Mouse (Mus musculus): ENCODE measurements around the gene Arhgap25. TPM values are rescaled to one million over a fixed set of nuclear protein-coding genes. Genes with fewer than 3 reads are reported as not detected.

The Arhgap25 gene
- polyA plus RNA-seq, 1 experiment from 2014 or later = 4.4 TPM

DNA sequence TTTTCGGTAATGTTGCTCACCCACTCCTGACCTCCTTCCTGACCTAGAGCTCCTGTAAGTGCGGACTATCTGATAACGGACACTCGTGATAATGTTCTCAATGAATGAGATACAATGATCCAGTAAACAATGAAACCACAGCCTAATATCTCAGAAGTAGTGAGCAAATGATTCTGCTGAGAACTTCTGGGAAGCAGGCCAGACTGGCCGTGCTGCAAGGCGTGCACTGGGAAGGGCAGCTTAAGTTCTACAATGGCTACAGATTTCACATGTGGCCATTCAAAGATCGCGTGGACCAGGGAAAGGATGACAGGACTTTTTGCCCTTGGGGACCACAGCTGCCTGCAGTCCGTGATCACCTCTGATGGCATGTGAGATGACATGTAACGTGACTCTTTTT, 64.7 kb downstream of the Arhgap25 start:
- Histone ChIP-seq H3K4me2 (replicated peaks) (no peak overlapping the region), H3K9me3 (no peaks in the 10 kb centered on the region), H3K4me3 (no peak overlapping the region), H3K27me3 (no peaks in the 10 kb centered on the region), H3K36me3 (no peaks in the 10 kb centered on the region), H3K4me1 (no peaks in the 10 kb centered on the region), H3K27ac (no peak overlapping the region), H3K9ac (no peak overlapping the region)
- ATAC-seq (ENCODE audit: insufficient number of reproducible peaks, insufficient read depth, low FRiP score, low TSS enrichment) = no peak
- 89% methylated on average over 10 of the region's 10 CpGs for WGBS

DNA sequence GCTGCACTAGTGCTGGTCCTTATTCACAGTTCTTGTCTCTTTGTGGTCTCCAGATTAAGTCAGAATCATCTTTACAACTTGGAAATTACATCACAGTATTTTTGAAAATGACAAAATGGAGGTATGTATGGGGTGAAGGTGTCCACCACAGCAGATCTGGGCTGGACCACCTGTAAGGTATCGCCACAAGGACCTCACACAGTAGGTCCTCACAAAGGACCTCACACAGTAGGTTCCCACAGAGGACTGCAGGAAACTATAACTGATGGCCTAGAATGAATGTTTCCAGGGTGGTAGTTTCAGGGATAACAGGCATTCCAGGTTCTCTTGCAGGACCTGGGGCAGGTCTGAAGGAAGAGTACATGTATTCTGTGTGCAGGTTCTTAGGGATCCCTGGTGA, 65.7 kb downstream of the Arhgap25 start:
- no peaks in the 10 kb centered on the region for H3K27me3 ChIP-seq

DNA sequence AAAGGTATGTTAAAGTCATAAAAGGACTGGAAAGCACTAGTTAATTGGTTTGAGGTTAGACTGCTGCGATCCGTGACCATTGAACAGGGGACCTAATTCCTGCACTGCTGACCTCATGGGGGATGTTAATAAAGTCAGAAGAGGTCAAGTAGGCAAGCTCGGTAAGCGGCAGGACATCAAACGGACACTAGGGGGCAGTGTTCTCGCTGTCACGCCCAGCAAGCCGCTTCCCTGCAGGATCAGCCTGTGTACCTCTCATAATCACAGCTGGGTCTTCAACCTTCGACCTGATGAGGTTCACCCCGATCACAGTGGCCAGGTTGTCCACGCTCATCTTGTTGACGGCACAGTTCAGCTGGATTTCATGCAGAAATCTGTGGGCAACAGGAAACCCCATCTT, 66.8 kb downstream of the Arhgap25 start:
- Histone ChIP-seq H3K9ac (no peak overlapping the region), H3K27me3 (no peaks in the 10 kb centered on the region), H3K4me3 (no peak overlapping the region), H3K36me3 (no peaks in the 10 kb centered on the region), H3K4me1 (no peaks in the 10 kb centered on the region), H3K4me2 (replicated peaks) (peak overlapping the region; percentile 29), H3K9me3 (no peaks in the 10 kb centered on the region), H3K27ac (no peak overlapping the region)
- ATAC-seq (ENCODE audit: insufficient number of reproducible peaks, insufficient read depth, low FRiP score, low TSS enrichment) = no peak
- 6% methylated on average over 12 of the region's 12 CpGs for WGBS

More for the DNA sequence above, 65.7 kb downstream of the Arhgap25 start:
- H3K36me3 ChIP-seq = no peaks in the 10 kb centered on the region
- H3K4me2 ChIP-seq (replicated peaks) = no peak overlapping the region
- no peak overlapping the region for H3K4me3 ChIP-seq
- no peaks in the 10 kb centered on the region for H3K9me3 ChIP-seq
- WGBS = 86% methylated on average over 1 of the region's 1 CpGs
- no peak overlapping the region for H3K9ac ChIP-seq
- no peak for ATAC-seq (ENCODE audit: insufficient number of reproducible peaks, insufficient read depth, low FRiP score, low TSS enrichment)
- H3K4me1 ChIP-seq = no peaks in the 10 kb centered on the region
- no peak overlapping the region for H3K27ac ChIP-seq

- no peak for ATAC-seq (ENCODE audit: insufficient number of reproducible peaks, insufficient read depth, low FRiP score, low TSS enrichment)
- no peak overlapping the region for H3K27ac ChIP-seq
- H3K27me3 ChIP-seq = no peaks in the 10 kb centered on the region
- H3K4me1 ChIP-seq = no peaks in the 10 kb centered on the region
- 68% methylated on average over 6 of the region's 6 CpGs for WGBS
- H3K4me2 ChIP-seq (replicated peaks) = no peak overlapping the region
- H3K9ac ChIP-seq = no peak overlapping the region
- H3K4me3 ChIP-seq = no peak overlapping the region
- no peaks in the 10 kb centered on the region for H3K36me3 ChIP-seq
- H3K9me3 ChIP-seq = no peaks in the 10 kb centered on the region
These were observed 77.6 kb downstream of the Arhgap25 start for GRCm38 (mm10) chr6:87455507-87455906.

DNA sequence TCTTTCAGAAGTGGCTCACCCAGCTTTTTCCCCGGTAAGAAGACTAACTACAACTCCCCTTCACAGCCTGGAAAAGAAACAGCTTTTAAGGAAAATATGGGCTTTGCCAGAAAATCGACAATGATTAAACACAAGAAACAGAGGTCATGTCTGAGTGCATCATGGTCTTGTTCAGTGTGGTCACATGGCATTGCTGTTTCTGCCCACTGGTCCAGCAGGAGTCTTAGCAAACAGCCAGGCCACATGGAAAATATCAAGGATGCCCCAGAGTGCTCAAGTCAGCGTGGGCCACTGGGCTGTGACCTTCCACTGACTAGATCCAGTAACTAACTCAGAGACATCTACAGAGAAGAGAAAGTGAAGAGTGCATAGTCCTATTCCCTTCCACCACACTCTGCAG, 81.3 kb downstream of the Arhgap25 start:
- H3K9ac ChIP-seq = no peak overlapping the region
- H3K4me2 ChIP-seq (replicated peaks) = no peak overlapping the region
- ATAC-seq (ENCODE audit: insufficient number of reproducible peaks, insufficient read depth, low FRiP score, low TSS enrichment) = no peak
- H3K27me3 ChIP-seq = no peaks in the 10 kb centered on the region
- 68% methylated on average over 3 of the region's 3 CpGs for WGBS
- H3K27ac ChIP-seq = no peak overlapping the region
- H3K4me3 ChIP-seq = no peak overlapping the region
- H3K4me1 ChIP-seq = no peaks in the 10 kb centered on the region
- H3K9me3 ChIP-seq = no peaks in the 10 kb centered on the region
- no peaks in the 10 kb centered on the region for H3K36me3 ChIP-seq

GRCm38 (mm10) chr6:87451016-87451415, 82.0 kb downstream of the Arhgap25 start:
- no peak overlapping the region for H3K4me3 ChIP-seq
- no peak for ATAC-seq (ENCODE audit: insufficient number of reproducible peaks, insufficient read depth, low FRiP score, low TSS enrichment)
- no peaks in the 10 kb centered on the region for H3K27me3 ChIP-seq
- H3K9me3 ChIP-seq = no peaks in the 10 kb centered on the region
- H3K36me3 ChIP-seq = no peaks in the 10 kb centered on the region
- H3K4me2 ChIP-seq (replicated peaks) = no peak overlapping the region
- no peaks in the 10 kb centered on the region for H3K4me1 ChIP-seq
- 60% methylated on average over 3 of the region's 3 CpGs for WGBS
- H3K9ac ChIP-seq = no peak overlapping the region
- H3K27ac ChIP-seq = no peak overlapping the region

- Histone ChIP-seq H3K4me3 (no peak overlapping the region), H3K4me1 (no peaks in the 10 kb centered on the region)
- WGBS = 83% methylated on average over 3 of the region's 3 CpGs
These were observed 83.5 kb downstream of the Arhgap25 start for GRCm38 (mm10) chr6:87449534-87449933.

GRCm38 (mm10) chr6:87447217-87447616, 85.8 kb downstream of the Arhgap25 start:
- H3K4me2 ChIP-seq (replicated peaks) = no peak overlapping the region
- no peaks in the 10 kb centered on the region for H3K4me1 ChIP-seq
- H3K9ac ChIP-seq = no peak overlapping the region
- no peaks in the 10 kb centered on the region for H3K27me3 ChIP-seq
- no peaks in the 10 kb centered on the region for H3K9me3 ChIP-seq
- ATAC-seq (ENCODE audit: insufficient number of reproducible peaks, insufficient read depth, low FRiP score, low TSS enrichment) = no peak
- H3K4me3 ChIP-seq = no peak overlapping the region
- no peak overlapping the region for H3K27ac ChIP-seq
- 89% methylated on average over 4 of the region's 4 CpGs for WGBS
- H3K36me3 ChIP-seq = no peaks in the 10 kb centered on the region

More at GRCm38 (mm10) chr6:87449534-87449933, 83.5 kb downstream of the Arhgap25 start:
- no peaks in the 10 kb centered on the region for H3K9me3 ChIP-seq
- H3K36me3 ChIP-seq = no peaks in the 10 kb centered on the region
- no peak overlapping the region for H3K4me2 ChIP-seq (replicated peaks)
- H3K27ac ChIP-seq = no peak overlapping the region
- no peak overlapping the region for H3K9ac ChIP-seq
- no peaks in the 10 kb centered on the region for H3K27me3 ChIP-seq
- ATAC-seq (ENCODE audit: insufficient number of reproducible peaks, insufficient read depth, low FRiP score, low TSS enrichment) = no peak

- no peaks in the 10 kb centered on the region for H3K4me1 ChIP-seq
- H3K4me2 ChIP-seq (replicated peaks) = no peak overlapping the region
- no peak overlapping the region for H3K9ac ChIP-seq
- 85% methylated on average over 7 of the region's 7 CpGs for WGBS
- H3K9me3 ChIP-seq = no peaks in the 10 kb centered on the region
- H3K36me3 ChIP-seq = no peaks in the 10 kb centered on the region
- H3K27me3 ChIP-seq = no peaks in the 10 kb centered on the region
- ATAC-seq (ENCODE audit: insufficient number of reproducible peaks, insufficient read depth, low FRiP score, low TSS enrichment) = no peak
- H3K4me3 ChIP-seq = no peak overlapping the region
- H3K27ac ChIP-seq = no peak overlapping the region
These were observed 87.8 kb downstream of the Arhgap25 start for GRCm38 (mm10) chr6:87445222-87445621.

- WGBS = 89% methylated on average over 11 of the region's 11 CpGs
- ATAC-seq (ENCODE audit: insufficient number of reproducible peaks, insufficient read depth, low FRiP score, low TSS enrichment) = no peak
- H3K4me1 ChIP-seq = no peaks in the 10 kb centered on the region
These were observed 89.8 kb downstream of the Arhgap25 start for GRCm38 (mm10) chr6:87443253-87443652.

DNA sequence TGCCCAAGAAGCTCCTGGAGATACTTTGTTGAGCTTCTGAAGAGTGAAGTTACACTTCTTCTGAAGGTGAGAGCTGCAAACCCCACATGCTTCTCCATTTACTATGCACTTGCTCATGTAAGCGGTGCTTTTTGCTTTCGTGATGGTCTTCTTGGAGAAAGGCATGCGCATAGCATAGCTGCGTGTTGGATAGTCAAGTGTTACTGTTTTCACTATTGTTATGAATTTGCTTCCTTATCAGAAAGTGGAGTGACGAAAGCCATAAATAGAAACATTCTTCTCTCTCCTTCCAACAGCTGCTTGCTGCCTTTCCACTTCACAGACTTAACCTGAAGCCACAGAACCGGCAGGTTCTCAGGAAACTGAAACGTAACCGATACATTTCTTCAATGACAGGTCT, 96.3 kb downstream of the Arhgap25 start:
- H3K27ac ChIP-seq = no peak overlapping the region

More at GRCm38 (mm10) chr6:87443253-87443652, 89.8 kb downstream of the Arhgap25 start:
- H3K4me2 ChIP-seq (replicated peaks) = no peak overlapping the region
- H3K27me3 ChIP-seq = no peaks in the 10 kb centered on the region
- no peak overlapping the region for H3K27ac ChIP-seq
- H3K4me3 ChIP-seq = no peak overlapping the region
- no peaks in the 10 kb centered on the region for H3K36me3 ChIP-seq
- no peaks in the 10 kb centered on the region for H3K9me3 ChIP-seq
- H3K9ac ChIP-seq = no peak overlapping the region

DNA sequence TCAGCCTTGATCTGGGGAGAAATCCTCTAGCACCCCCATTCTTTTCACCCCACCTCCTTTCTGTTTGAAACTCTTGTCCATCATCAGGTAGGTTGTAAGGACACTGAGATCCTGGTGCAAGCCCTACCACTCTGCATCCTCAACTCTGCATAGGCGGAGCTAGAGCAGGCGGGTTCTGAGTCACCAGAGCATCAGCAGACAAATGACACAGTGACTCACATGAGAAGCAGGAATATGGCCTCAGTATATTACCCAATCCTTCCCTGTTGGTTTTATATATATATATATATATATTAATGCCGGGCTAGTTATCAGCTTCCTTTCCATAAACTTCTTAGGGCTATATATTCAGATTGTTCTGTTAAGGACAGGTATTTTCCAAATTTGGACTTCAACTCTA, 97.3 kb downstream of the Arhgap25 start:
- Histone ChIP-seq H3K27ac (no peak overlapping the region), H3K36me3 (no peaks in the 10 kb centered on the region), H3K9me3 (no peaks in the 10 kb centered on the region), H3K4me3 (no peak overlapping the region), H3K4me1 (no peaks in the 10 kb centered on the region), H3K4me2 (replicated peaks) (no peak overlapping the region), H3K9ac (no peak overlapping the region), H3K27me3 (no peaks in the 10 kb centered on the region)
- no peak for ATAC-seq (ENCODE audit: insufficient number of reproducible peaks, insufficient read depth, low FRiP score, low TSS enrichment)
- 82% methylated on average over 2 of the region's 3 CpGs for WGBS

More for the DNA sequence above, 96.3 kb downstream of the Arhgap25 start:
- Histone ChIP-seq H3K27me3 (no peaks in the 10 kb centered on the region), H3K9ac (no peak overlapping the region), H3K4me1 (no peaks in the 10 kb centered on the region), H3K4me3 (no peak overlapping the region), H3K36me3 (no peaks in the 10 kb centered on the region), H3K4me2 (replicated peaks) (no peak overlapping the region), H3K9me3 (no peaks in the 10 kb centered on the region)
- ATAC-seq (ENCODE audit: insufficient number of reproducible peaks, insufficient read depth, low FRiP score, low TSS enrichment) = no peak
- 82% methylated on average over 8 of the region's 8 CpGs for WGBS

DNA sequence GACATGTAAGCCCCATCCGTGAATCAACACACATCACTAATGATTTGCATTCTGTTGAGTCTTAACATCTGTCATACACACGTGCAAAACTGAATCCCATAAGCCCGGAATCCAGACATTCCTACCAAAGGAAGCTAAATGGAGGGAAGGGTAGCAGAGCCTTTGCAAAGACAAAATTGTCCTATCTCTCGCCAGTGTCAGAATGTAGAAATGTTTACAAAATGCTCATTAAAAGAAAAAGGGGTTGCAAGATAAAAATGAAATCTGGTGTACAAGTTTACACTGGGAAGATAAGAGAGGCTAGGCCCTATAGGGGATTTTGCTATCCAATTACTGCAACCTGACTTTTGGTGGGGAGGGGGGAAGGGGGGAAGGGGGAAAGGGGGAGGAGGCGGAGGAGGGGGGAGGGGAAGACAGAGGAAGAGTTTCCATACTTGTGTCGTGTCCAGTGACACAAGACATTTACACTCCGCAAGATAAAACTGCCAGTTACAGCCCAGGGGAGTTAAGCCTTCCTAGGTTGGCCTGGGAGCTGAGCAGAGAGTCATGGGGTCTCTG, 104.5 kb downstream of the Arhgap25 start, which contains the start of gene Bmp10:
Gene Bmp10 (plus strand): TSS at position 508 of the 558 bp plus-strand sequence.
- WGBS = 67% methylated on average over 7 of the region's 7 CpGs
- Histone ChIP-seq H3K9ac (no peak within 1 kb of the TSS), H3K27me3 (no peaks in the 10 kb centered on the region), H3K4me1 (no peaks in the 10 kb centered on the region), H3K9me3 (no peaks in the 10 kb centered on the region), H3K36me3 (no peaks in the 10 kb centered on the region), H3K4me2 (replicated peaks) (no peak within 1 kb of the TSS), H3K4me3 (no peak within 1 kb of the TSS), H3K27ac (no peak within 1 kb of the TSS)
- no peak for ATAC-seq (ENCODE audit: insufficient number of reproducible peaks, insufficient read depth, low FRiP score, low TSS enrichment)

Measured in embryonic facial prominence, embryonic 12.5 days (tissue).